Mouse (Mus musculus) heart, embryonic 10.5 days (tissue): ENCODE measurements around the gene Smurf1. TPM values are rescaled to one million over a fixed set of nuclear protein-coding genes. Genes with fewer than 3 reads are reported as not detected.

ENCODE experiments used
- DNase-seq: peaks from one replicate; pipeline ENCODE4 v3.0.0-alpha.2; 2017; ENCODE audit warnings: low spot score
- H3K27ac ChIP-seq: fragments of 300-500 bp; sonication (generic); 2 replicates; pipeline ENCODE4 v1.5.1; 2016; ENCODE audit warnings: mild to moderate bottlenecking
- H3K27me3 ChIP-seq: fragments of 300-500 bp; sonication (generic); 2 replicates; pipeline ENCODE4 v1.6.1; 2016; ENCODE audit warnings: mild to moderate bottlenecking; ENCODE audit not compliant: poor library complexity, insufficient read depth, severe bottlenecking
- H3K36me3 ChIP-seq: fragments of 300-500 bp; sonication (generic); 2 replicates; pipeline ENCODE4 v1.6.1; 2016; ENCODE audit warnings: mild to moderate bottlenecking, moderate library complexity
- H3K4me1 ChIP-seq: fragments of 300-500 bp; sonication (generic); 2 replicates; pipeline ENCODE4 v1.6.1; 2016; ENCODE audit warnings: mild to moderate bottlenecking
- H3K4me3 ChIP-seq: fragments of 300-500 bp; sonication (generic); 2 replicates; pipeline ENCODE4 v1.5.1; 2016; ENCODE audit warnings: mild to moderate bottlenecking, moderate library complexity
- H3K9me3 ChIP-seq: fragments of 300-500 bp; sonication (generic); 2 replicates; pipeline ENCODE4 v1.6.1; 2016; ENCODE audit warnings: mild to moderate bottlenecking, moderate library complexity
- WGBS: fragments of 180-500 bp; shearing (Covaris S2); methylation state at CpG from one replicate; pipeline ENCODE4 v1.1.7; 2016; 5-methylcytosine and 5-hydroxymethylcytosine counted together
- polyA plus RNA-seq: library from polyadenylated mRNA; unstranded; fragments of >200 nt; fragmentation: Nextera tagmentation; extraction: Ambion mirVana; gene quantifications from 2 replicates; pipeline ENCODE4 v1.2.1, GENCODE M21; 2016

The Smurf1 gene
- polyA plus RNA-seq, 1 experiment from 2014 or later = 16.1 TPM

DNA sequence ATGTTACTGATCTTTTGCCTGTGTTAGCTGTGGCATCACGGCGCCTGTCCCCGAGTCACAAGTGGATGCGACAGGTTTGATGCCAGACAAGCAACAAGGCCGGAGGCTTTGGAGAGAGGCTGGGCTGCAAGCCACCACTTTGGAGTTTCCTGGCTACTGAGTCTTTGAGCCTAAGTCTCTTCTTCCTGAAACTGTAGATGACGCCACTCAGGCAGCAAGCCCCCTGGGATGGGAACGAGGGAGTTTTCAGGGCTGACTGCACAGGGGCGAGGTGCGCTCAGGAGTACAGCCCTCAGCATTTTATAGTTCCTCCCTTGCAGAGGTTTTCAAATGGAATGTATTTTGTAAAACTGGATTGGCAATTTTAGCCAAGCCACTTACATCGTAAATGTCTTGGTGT is 63.9 kb downstream of the Smurf1 start:
- Histone ChIP-seq H3K36me3 (peaks cover 14% of the 10 kb centered on the region), H3K27ac (peak overlapping the region; percentile 42; the same call in 1 of the 2 replicates), H3K9me3 (no peaks in the 10 kb centered on the region), H3K4me1 (peaks cover 58% of the 10 kb centered on the region), H3K4me3 (no peak overlapping the region), H3K27me3 (no peaks in the 10 kb centered on the region)
- no peak for DNase-seq
- WGBS = 74% methylated on average over 10 of the region's 10 CpGs

DNA sequence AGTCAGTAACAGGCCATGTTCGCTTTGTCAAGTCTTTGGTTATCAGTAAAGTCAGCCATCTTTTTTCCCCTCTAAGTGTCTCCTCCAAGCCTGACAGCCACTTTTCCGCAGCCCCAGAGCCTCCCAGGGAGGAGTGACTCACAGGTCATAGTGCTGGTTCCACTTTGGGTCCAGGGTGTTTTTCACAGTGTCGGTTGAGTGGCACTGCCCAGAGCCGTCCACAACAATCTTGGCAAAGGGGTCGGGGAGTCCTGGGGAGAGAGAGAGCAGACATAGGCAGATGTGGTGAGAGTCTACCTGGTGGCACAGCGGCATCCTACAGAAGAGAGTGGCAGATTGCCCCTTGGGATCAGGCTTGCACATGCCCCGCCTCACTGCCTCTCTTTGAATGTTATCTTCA is 64.6 kb downstream of the Smurf1 start:
- no peak for DNase-seq
- Histone ChIP-seq H3K36me3 (peaks cover 22% of the 10 kb centered on the region), H3K27ac (peak overlapping the region; percentile 52; the same call in 1 of the 2 replicates), H3K27me3 (peaks cover 5% of the 10 kb centered on the region; the same call in 1 of the 2 replicates), H3K4me3 (no peak overlapping the region), H3K9me3 (no peaks in the 10 kb centered on the region), H3K4me1 (peaks cover 58% of the 10 kb centered on the region)
- WGBS = 55% methylated on average over 7 of the region's 7 CpGs

DNA sequence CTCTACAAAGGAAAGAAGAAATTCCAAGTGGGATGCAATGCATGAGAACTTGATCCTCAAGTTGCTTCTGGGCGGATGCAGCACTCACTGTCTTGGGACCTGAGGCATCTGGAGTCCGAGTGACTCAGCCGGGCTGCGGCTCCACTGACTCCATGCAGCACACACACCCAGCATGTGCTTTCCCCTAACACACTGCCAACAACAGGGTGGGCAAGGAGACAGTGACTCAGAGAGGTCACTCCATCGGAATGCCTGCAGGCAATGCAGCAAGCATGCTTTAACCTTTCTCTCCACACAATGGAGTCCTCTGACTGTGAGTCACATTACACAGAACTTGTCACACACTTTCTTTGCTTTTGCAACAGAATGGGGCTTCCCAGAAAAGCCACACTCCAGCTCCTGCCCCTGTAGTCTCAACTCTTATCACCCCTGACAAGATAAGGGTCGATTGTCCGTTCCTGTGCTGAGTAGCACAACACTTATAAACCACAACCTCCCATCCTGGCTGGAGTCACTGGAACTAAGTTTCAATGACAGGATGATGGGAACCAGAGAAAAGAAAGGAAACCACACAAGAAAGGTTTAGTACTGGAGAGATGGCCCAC is 67.1 kb downstream of the Smurf1 start:
- no peak overlapping the region for H3K4me3 ChIP-seq
- DNase-seq = peak; percentile 83
- peaks cover 49% of the 10 kb centered on the region for H3K4me1 ChIP-seq
- H3K27ac ChIP-seq = peak overlapping the region; percentile 80
- H3K36me3 ChIP-seq = peaks cover 46% of the 10 kb centered on the region
- WGBS = 18% methylated on average over 7 of the region's 7 CpGs
- H3K27me3 ChIP-seq = peaks cover 12% of the 10 kb centered on the region; the same call in 1 of the 2 replicates
- H3K9me3 ChIP-seq = no peaks in the 10 kb centered on the region

DNA sequence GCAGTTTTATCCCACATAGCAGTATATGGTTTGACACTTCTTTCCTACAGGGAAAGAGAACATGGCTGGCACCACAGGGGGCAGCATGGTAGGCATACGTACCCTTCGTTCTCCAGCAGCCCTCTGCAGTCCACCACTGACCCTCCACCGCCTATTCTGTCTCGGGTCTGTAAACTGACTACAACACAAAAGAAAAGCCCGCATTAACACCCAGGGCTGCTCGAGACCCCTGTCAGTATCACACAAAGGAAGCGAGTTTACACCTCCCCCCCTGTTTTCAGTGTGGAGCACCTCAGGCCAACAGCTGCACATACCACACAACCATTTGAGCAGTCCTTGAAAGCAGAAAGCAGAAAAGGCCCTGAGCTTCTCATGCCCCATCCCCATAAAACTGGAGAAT is 67.8 kb downstream of the Smurf1 start:
- no peak for DNase-seq
- Histone ChIP-seq H3K4me1 (peaks cover 49% of the 10 kb centered on the region), H3K27ac (peak overlapping the region; percentile 80), H3K4me3 (no peak overlapping the region), H3K27me3 (peaks cover 12% of the 10 kb centered on the region; the same call in 1 of the 2 replicates), H3K9me3 (no peaks in the 10 kb centered on the region), H3K36me3 (peaks cover 52% of the 10 kb centered on the region)
- WGBS = 50% methylated on average over 7 of the region's 7 CpGs

DNA sequence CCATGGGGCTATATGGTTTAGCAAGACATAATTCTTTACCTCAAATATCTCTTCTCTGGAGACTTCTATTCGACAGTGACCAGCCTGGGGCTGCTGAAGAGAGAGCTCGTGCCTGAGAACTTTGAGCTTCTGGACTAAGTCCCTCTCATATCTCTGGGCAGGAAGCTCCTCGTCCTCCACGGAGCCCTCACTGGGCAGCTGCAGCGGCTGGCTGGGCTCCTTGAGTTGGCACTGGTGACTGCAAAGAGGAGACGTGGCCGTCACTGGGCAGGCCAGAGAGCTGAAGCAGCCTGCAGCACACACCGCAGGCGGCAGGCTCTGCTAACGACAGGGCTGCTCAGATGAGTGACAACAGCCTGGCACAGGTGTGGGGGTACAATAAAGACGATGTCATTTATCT is 74.4 kb downstream of the Smurf1 start:
- Histone ChIP-seq H3K4me3 (no peak overlapping the region), H3K9me3 (peaks cover 3% of the 10 kb centered on the region; the same call in 1 of the 2 replicates), H3K36me3 (peaks cover 98% of the 10 kb centered on the region), H3K27me3 (peaks cover 8% of the 10 kb centered on the region; the same call in 1 of the 2 replicates), H3K27ac (no peak overlapping the region), H3K4me1 (no peaks in the 10 kb centered on the region)
- no peak for DNase-seq
- WGBS = 87% methylated on average over 11 of the region's 11 CpGs

DNA sequence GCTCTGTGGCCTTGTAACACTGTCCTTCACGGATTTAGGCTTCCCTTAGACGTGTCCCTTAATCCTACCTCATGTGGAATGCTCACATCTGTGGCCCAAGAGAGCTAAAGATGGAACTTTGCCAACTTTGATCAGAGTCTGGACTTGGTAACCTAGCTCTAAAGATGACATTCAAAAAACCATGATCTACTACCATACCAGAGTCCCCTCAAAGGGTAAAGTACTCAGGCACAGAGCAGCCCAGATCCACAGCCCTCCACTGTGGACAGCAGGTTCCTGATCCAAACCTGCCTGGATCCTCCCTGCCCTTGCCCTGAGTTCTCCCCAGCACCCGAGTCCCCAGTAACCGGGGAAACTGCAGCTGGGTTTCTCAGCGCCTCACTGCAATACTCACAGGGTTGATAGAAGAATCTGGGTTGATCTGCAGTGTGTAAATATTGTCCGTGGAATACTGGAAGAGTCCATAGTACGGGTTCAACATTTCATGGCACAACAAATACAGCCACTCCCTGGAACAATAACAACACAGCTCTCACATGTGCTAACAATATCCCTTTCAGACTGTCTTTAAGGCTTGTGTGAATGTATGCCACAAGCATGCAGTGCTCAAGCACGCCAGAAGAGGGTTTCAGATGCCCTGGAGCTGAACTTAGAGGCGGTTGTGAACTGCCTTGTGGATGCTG is 79.5 kb downstream of the Smurf1 start:
- H3K36me3 ChIP-seq = peaks cover 96% of the 10 kb centered on the region
- H3K4me1 ChIP-seq = peaks cover 23% of the 10 kb centered on the region
- H3K4me3 ChIP-seq = no peak overlapping the region
- no peak overlapping the region for H3K27ac ChIP-seq
- peaks cover 6% of the 10 kb centered on the region; the same call in 1 of the 2 replicates for H3K9me3 ChIP-seq
- no peaks in the 10 kb centered on the region for H3K27me3 ChIP-seq
- DNase-seq = no peak
- 91% methylated on average over 9 of the region's 9 CpGs for whole genome bisulfite sequencing

DNA sequence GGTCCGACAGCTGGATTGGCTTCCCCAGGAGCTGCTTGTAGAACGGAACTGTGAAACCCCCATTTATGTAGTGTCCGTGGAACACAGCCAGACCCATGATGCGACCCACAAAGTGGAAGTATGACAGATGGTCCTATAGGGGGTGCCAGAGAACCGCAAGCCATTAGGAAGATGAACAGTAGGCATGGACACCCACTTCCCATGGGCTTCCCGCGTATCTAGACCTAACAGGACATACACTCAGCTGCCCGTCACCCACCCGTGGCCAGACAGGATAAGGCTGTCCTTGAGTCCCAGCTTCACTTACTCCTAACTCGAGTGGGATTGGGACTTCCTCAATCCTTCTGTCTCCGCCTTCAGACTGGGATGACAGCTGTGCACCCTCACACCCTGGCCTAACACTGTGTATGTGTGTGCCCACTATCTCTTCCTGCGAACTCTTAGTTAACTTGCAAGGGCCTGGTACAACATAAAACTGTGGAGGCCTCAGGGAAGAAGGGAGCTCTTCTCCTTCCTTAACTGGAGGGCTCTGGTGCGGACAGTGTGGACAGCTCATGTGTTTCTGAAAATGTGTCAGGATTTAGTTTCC is 80.9 kb downstream of the Smurf1 start:
- 78% methylated on average over 13 of the region's 13 CpGs for whole genome bisulfite sequencing
- Histone ChIP-seq H3K4me1 (peaks cover 25% of the 10 kb centered on the region), H3K9me3 (peaks cover 6% of the 10 kb centered on the region; the same call in 1 of the 2 replicates), H3K27ac (no peak overlapping the region), H3K27me3 (no peaks in the 10 kb centered on the region), H3K36me3 (peaks cover 96% of the 10 kb centered on the region), H3K4me3 (no peak overlapping the region)
- no peak for DNase-seq

DNA sequence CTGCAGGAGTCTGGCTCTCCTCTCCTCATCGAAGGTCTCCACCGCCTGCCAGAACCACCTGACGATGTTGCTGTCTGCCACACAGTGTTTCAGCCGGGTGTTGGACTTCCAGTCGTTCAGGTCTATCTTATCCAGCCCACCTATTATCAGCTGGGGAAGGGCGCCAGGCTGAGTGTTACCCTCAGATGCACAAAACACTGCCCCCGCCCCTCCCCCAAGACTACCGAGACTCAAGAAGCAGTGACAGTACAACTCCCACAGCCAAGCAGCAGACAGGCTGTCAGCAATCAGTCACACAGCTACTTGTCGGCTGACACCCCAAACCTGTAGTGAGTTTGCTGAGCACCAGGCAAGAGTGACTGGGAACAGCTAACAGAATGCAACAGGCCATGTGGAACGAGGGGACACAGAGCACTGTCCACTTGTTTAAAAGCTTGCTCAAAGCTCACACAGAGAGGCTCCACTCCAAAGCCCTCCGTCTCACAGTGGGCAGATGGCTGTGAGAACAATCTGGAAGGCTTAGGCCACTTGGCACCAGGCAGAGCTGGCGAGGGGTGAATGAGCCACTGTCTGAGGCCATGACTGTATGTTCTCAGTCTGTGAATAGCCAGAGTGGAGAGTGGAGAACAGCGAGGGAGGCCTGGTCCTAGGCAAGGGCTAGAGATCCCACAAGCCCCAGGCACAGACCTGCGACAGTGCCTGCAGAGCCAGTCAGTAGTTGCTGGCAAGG is 83.8 kb downstream of the Smurf1 start:
- 42% methylated on average over 14 of the region's 14 CpGs for WGBS
- no peak overlapping the region for H3K4me3 ChIP-seq
- H3K36me3 ChIP-seq = peaks cover 96% of the 10 kb centered on the region
- H3K4me1 ChIP-seq = peaks cover 25% of the 10 kb centered on the region
- 0 out of 2 replicates have a peak, but pooled peaks cover 2% of the 10 kb centered on the region for H3K9me3 ChIP-seq
- H3K27ac ChIP-seq = peak overlapping the region; percentile 47; the same call in 1 of the 2 replicates
- DNase-seq = peak; percentile 88
- no peaks in the 10 kb centered on the region for H3K27me3 ChIP-seq

DNA sequence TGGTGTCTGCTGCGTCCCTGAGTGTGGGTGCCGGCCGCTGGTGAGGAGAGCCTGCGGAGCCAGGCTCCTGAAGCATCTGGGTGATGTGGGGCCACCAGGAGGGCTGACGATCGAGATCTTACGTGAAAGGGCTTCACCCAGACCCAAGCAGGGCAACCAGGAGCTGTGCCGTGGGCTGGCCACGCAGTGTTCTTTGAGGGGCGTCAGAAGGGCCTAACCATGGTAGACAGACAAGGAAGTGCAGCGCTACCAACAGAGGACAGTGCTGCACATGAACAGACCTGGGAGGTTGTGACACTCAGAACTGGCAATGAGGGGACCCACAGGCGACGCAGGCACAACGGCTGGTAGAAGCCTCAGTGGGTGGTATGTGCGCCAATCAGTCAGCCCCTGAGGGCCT is 88.6 kb downstream of the Smurf1 start:
- WGBS = 89% methylated on average over 15 of the region's 15 CpGs
- no peak overlapping the region for H3K4me3 ChIP-seq
- peaks cover 56% of the 10 kb centered on the region for H3K36me3 ChIP-seq

DNA sequence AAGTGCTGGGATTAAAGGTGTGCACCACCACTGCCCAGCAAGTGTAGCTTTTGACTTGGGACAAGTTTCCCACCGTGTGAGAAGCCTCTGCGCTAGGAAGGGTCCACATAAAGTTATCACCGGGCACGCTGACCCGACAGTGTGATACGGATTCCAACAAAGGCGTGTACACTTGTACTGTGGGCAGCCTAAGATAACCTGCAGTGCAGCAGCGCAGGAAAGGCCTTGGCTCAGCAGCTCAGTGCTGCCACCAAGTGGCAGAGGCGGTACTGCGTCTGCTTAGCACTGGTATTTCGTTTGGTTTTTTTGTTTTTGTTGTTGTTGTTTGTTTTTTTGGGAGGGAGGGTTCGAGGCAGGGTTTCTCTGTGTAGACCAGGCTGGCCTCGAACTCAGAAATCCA is 89.8 kb downstream of the Smurf1 start:
- H3K4me1 ChIP-seq = peaks cover 16% of the 10 kb centered on the region
- peak; percentile 83 for DNase-seq
- WGBS = 8% methylated on average over 13 of the region's 13 CpGs
- no peak overlapping the region for H3K27ac ChIP-seq
- H3K27me3 ChIP-seq = no peaks in the 10 kb centered on the region
- H3K4me3 ChIP-seq = no peak overlapping the region
- no peaks in the 10 kb centered on the region for H3K9me3 ChIP-seq
- H3K36me3 ChIP-seq = peaks cover 45% of the 10 kb centered on the region

More for the DNA sequence above, 88.6 kb downstream of the Smurf1 start:
- Histone ChIP-seq H3K4me1 (peaks cover 26% of the 10 kb centered on the region), H3K9me3 (0 out of 2 replicates have a peak, but pooled peaks cover 2% of the 10 kb centered on the region), H3K27ac (no peak overlapping the region), H3K27me3 (no peaks in the 10 kb centered on the region)
- no peak for DNase-seq

DNA sequence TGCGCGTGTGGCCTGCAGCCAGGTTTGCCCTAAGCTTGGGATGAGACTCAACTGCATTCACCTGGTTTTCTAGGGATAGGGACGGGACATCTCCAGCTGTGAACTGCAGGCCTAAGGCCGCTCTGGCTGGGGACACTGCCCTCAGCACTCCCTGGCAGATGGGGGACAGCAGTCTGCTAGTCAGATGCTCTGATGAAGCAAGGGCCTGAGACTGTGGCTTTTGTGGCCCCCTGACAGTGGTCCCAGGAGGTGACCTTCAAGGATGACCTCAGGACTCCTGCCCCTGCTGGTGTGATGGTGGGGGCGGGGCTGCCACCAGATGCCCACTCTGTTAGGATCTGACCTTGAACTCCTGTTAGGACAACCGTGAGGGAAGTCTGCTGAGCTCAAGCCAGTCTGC is 90.4 kb downstream of the Smurf1 start:
- no peak overlapping the region for H3K27ac ChIP-seq
- no peak overlapping the region for H3K4me3 ChIP-seq
- H3K36me3 ChIP-seq = peaks cover 38% of the 10 kb centered on the region
- H3K9me3 ChIP-seq = no peaks in the 10 kb centered on the region
- no peaks in the 10 kb centered on the region for H3K27me3 ChIP-seq
- H3K4me1 ChIP-seq = peaks cover 16% of the 10 kb centered on the region
- DNase-seq = no peak
- 77% methylated on average over 6 of the region's 6 CpGs for WGBS

DNA sequence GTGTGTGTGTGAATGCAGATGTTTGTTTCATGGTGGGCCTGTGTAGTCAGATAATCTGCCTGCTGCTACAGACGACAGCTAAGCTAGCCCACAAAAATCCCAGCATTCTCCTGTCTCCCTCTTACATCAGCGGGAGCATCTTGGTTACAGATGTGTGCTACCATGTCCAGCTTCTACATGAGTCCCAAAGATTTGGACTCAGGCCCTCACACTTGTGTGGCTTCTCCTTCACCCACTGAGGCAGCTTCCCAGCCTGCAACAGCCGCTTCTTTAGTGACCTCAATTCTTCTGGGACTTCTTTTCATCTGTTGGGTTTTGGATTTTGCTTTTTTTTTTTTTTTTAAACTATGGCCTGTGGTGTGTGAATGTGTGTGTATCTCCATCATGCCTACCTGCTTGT is 92.8 kb downstream of the Smurf1 start:
- DNase-seq = no peak
- H3K4me1 ChIP-seq = peaks cover 16% of the 10 kb centered on the region
- 77% methylated on average over 3 of the region's 3 CpGs for WGBS
- no peak overlapping the region; the same call in 1 of the 2 replicates for H3K27ac ChIP-seq
- H3K4me3 ChIP-seq = no peak overlapping the region
- H3K36me3 ChIP-seq = peaks cover 15% of the 10 kb centered on the region
- no peaks in the 10 kb centered on the region for H3K9me3 ChIP-seq
- H3K27me3 ChIP-seq = no peaks in the 10 kb centered on the region
